In genomic region chr4:117279253-117279642, GRCm38 (mm10) we compare ENCODE assay signal across 26 mouse cellular contexts. TPM values are rescaled to one million over a fixed set of nuclear protein-coding genes. Genes with fewer than 3 reads are reported as not detected.
DNase-seq lines count a peak whose midpoint lies in the region; ATAC-seq and TF ChIP-seq lines count a peak whose summit lies in the region.
"Had no signal": no experiment of that assay in that cellular context is flagged by ENCODE, and none has a peak within 500 bp of the region (broad histone marks: within the 10 kb centered on the region; RNA-seq: fewer than 3 reads in every experiment).

No protein-coding gene starts in this region.

- 0 out of 2 replicates have a peak overlapping the region, but pooled peaks have one; percentile 35 for H3K9ac ChIP-seq in hindbrain, embryonic 13.5 days
- H3K9ac ChIP-seq in hindbrain, embryonic 16.5 days (ENCODE audit: low read depth, low read length) = no peak overlapping the region
- H3K9ac ChIP-seq in midbrain, embryonic 13.5 days (replicated peaks) = no peak overlapping the region
- H3K9ac ChIP-seq: embryonic facial prominence, embryonic 13.5 days; forebrain, embryonic 12.5 days; forebrain, embryonic 15.5 days; heart, embryonic 15.5 days; hindbrain, embryonic 12.5 days had no signal

- H3K27me3 ChIP-seq in hindbrain, embryonic 13.5 days = no peaks in the 10 kb centered on the region
- no peaks in the 10 kb centered on the region for H3K27me3 ChIP-seq in hindbrain, embryonic 16.5 days (replicated peaks; ENCODE audit: control insufficient read depth, insufficient read depth, low read length)
- H3K27me3 ChIP-seq in midbrain, embryonic 10.5 days (ENCODE audit: low read depth, poor library complexity, severe bottlenecking) = peaks cover 90% of the 10 kb centered on the region
- peaks cover 59% of the 10 kb centered on the region for H3K27me3 ChIP-seq in midbrain, embryonic 13.5 days
- H3K27me3 ChIP-seq: embryonic facial prominence, embryonic 13.5 days; forebrain, embryonic 12.5 days; forebrain, embryonic 15.5 days; heart, embryonic 15.5 days; hindbrain, embryonic 12.5 days had no signal

- TF ChIP-seq CTCF in gastrocnemius, adult 2 months (IDR thresholded peaks at IDR 0.05) = no peak

- no peak overlapping the region for H3K4me2 ChIP-seq in hindbrain, embryonic 13.5 days
- H3K4me2 ChIP-seq in hindbrain, embryonic 16.5 days (ENCODE audit: low read length) = no peak overlapping the region
- no peak overlapping the region for H3K4me2 ChIP-seq in midbrain, embryonic 13.5 days (replicated peaks)
- H3K4me2 ChIP-seq: embryonic facial prominence, embryonic 13.5 days; forebrain, embryonic 12.5 days; forebrain, embryonic 15.5 days; heart, embryonic 11.5 days; heart, embryonic 15.5 days; hindbrain, embryonic 12.5 days had no signal

- H3K9me3 ChIP-seq in hindbrain, embryonic 13.5 days = no peaks in the 10 kb centered on the region
- H3K9me3 ChIP-seq in hindbrain, embryonic 16.5 days (ENCODE audit: control insufficient read depth, low read length) = peaks cover 2% of the 10 kb centered on the region
- peaks cover 16% of the 10 kb centered on the region for H3K9me3 ChIP-seq in midbrain, embryonic 10.5 days (replicated peaks)
- H3K9me3 ChIP-seq in midbrain, embryonic 13.5 days = peaks cover 5% of the 10 kb centered on the region; the same call in 1 of the 2 replicates
- H3K9me3 ChIP-seq: forebrain, embryonic 15.5 days; heart, embryonic 15.5 days; hindbrain, embryonic 12.5 days had no signal

- WGBS in hindbrain, embryonic 13.5 days = 77% methylated on average over 2 of the region's 2 CpGs
- WGBS in hindbrain, embryonic 16.5 days = 81% methylated on average over 2 of the region's 2 CpGs
- WGBS in midbrain, embryonic 10.5 days = 85% methylated on average over 2 of the region's 2 CpGs
- 80% methylated on average over 2 of the region's 2 CpGs for WGBS in midbrain, embryonic 13.5 days

- ATAC-seq in hindbrain, embryonic 13.5 days (ENCODE audit: low FRiP score) = no peak
- ATAC-seq in hindbrain, embryonic 16.5 days = no peak
- no peak for ATAC-seq in midbrain, embryonic 13.5 days
- ATAC-seq: forebrain, embryonic 15.5 days had no signal

- no peak overlapping the region for H3K4me3 ChIP-seq in gastrocnemius, adult 2 months
- H3K4me3 ChIP-seq in hindbrain, embryonic 13.5 days = no peak overlapping the region
- H3K4me3 ChIP-seq in hindbrain, embryonic 16.5 days (ENCODE audit: low read length) = no peak overlapping the region
- no peak overlapping the region for H3K4me3 ChIP-seq in midbrain, embryonic 10.5 days
- H3K4me3 ChIP-seq in midbrain, embryonic 13.5 days (replicated peaks) = no peak overlapping the region
- H3K4me3 ChIP-seq: embryonic facial prominence, embryonic 10.5 days; embryonic facial prominence, embryonic 13.5 days; erythroblast, embryonic 14.5 days; forebrain, embryonic 12.5 days; forebrain, embryonic 15.5 days; heart, embryonic 15.5 days; hindbrain, embryonic 12.5 days had no signal

- H3K27ac ChIP-seq in gastrocnemius, adult 2 months = peak overlapping the region; percentile 48
- 0 out of 2 replicates have a peak overlapping the region, but pooled peaks have one; percentile 74 for H3K27ac ChIP-seq in hindbrain, embryonic 13.5 days
- H3K27ac ChIP-seq in hindbrain, embryonic 16.5 days (ENCODE audit: low read depth, low read length) = no peak overlapping the region
- H3K27ac ChIP-seq in midbrain, embryonic 10.5 days (replicated peaks) = peak overlapping the region; percentile 59; the same call in 1 of the 2 replicates
- no peak overlapping the region for H3K27ac ChIP-seq in midbrain, embryonic 13.5 days
- H3K27ac ChIP-seq: embryonic facial prominence, embryonic 10.5 days; embryonic facial prominence, embryonic 13.5 days; forebrain, embryonic 15.5 days; heart, embryonic 15.5 days had no signal

- intact Hi-C loops in gastrocnemius, adult 2 months (cut with DNase I) = loop anchor here (10.0 kb wide), 1 partner anchor 396 kb away; no protein-coding TSS in a partner anchor

- DNase-seq in gastrocnemius, adult 2 months = no peak
- DNase-seq in gastrocnemius, adult 8-10 months (ENCODE audit: low spot score in 2 of 2) = no peak
- no peak for DNase-seq in midbrain, embryonic 10.5 days (ENCODE audit: low spot score)
- no peak for DNase-seq in cerebellum, postnatal 4 days (ENCODE audit: low spot score in 2 of 2)
- DNase-seq: cerebellum, adult 11 months; cerebellum, adult 2 months; cerebellum, adult 9-11 months; cerebellum, postnatal 25 days; embryo, embryonic 11 days; gastrocnemius, postnatal 14 days; heart, adult 11 months; heart, postnatal 10 days; heart, postnatal 4 days had no signal

- H3K4me1 ChIP-seq in hindbrain, embryonic 13.5 days (replicated peaks) = peaks cover 83% of the 10 kb centered on the region
- peaks cover 15% of the 10 kb centered on the region for H3K4me1 ChIP-seq in hindbrain, embryonic 16.5 days (ENCODE audit: control insufficient read depth, insufficient read depth, low read depth, low read length)
- H3K4me1 ChIP-seq in midbrain, embryonic 10.5 days = peaks cover 75% of the 10 kb centered on the region
- H3K4me1 ChIP-seq in midbrain, embryonic 13.5 days (replicated peaks) = peaks cover 55% of the 10 kb centered on the region

- H3K36me3 ChIP-seq in hindbrain, embryonic 13.5 days = peaks cover 76% of the 10 kb centered on the region
- peaks cover 23% of the 10 kb centered on the region for H3K36me3 ChIP-seq in hindbrain, embryonic 16.5 days (ENCODE audit: control insufficient read depth, insufficient read depth, low read length)
- peaks cover 95% of the 10 kb centered on the region for H3K36me3 ChIP-seq in midbrain, embryonic 10.5 days
- H3K36me3 ChIP-seq in midbrain, embryonic 13.5 days = peaks cover 79% of the 10 kb centered on the region

RNA-seq across cellular contexts. Expression of gene Armh1, which starts 27.3 kb away (rescaled TPM):
- total RNA-seq in gastrocnemius, adult 2 months (2021) = not detected
- not detected for total RNA-seq in gastrocnemius, adult 8-10 months (2022)
- polyA plus RNA-seq in hindbrain, embryonic 13.5 days (2015; fragmentation: Nextera tagmentation; extraction: Ambion mirVana) = 0.97 and 1.1 TPM in 2 replicates
- 2.3 and 2.9 TPM in 2 replicates for polyA plus RNA-seq in hindbrain, embryonic 16.5 days (2015; fragmentation: Nextera tagmentation; extraction: Ambion mirVana)
- polyA plus RNA-seq in midbrain, embryonic 10.5 days (2016; fragmentation: Nextera tagmentation; extraction: Ambion mirVana) = 0.22 and 0.36 TPM in 2 replicates
- polyA plus RNA-seq in midbrain, embryonic 13.5 days (2015; fragmentation: Nextera tagmentation; extraction: Ambion mirVana) = 0.31 and 0.83 TPM in 2 replicates
- total RNA-seq: G1E; gastrocnemius, postnatal 14 days; gastrocnemius, postnatal 4 days had no signal
- polyA plus RNA-seq: erythroblast, embryonic 14.5 days; G1E had no signal

RNA-seq across cellular contexts. Expression of gene Tmem53, which starts 27.5 kb away (rescaled TPM):
- 1 to 10 TPM; 2.7 to 6.6 TPM for total RNA-seq in gastrocnemius, adult 2 months (2021)
- total RNA-seq in gastrocnemius, adult 8-10 months (2022) = 1 to 10 TPM; 3.1 to 5.9 (median 4.6) TPM
- 8.5 and 10.9 TPM in 2 replicates for polyA plus RNA-seq in hindbrain, embryonic 13.5 days (2015; fragmentation: Nextera tagmentation; extraction: Ambion mirVana)
- 10.3 and 11.4 TPM in 2 replicates for polyA plus RNA-seq in hindbrain, embryonic 16.5 days (2015; fragmentation: Nextera tagmentation; extraction: Ambion mirVana)
- polyA plus RNA-seq in midbrain, embryonic 10.5 days (2016; fragmentation: Nextera tagmentation; extraction: Ambion mirVana) = 8.2 and 8.7 TPM in 2 replicates
- polyA plus RNA-seq in midbrain, embryonic 13.5 days (2015; fragmentation: Nextera tagmentation; extraction: Ambion mirVana) = 10.2 and 10.4 TPM in 2 replicates

Comparison
In these comparisons a context has a peak if more than half of its experiments do, and no peak if none do; other contexts are left out.
1. H3K27ac ChIP-seq: peak in gastrocnemius, adult 2 months (single experiment), hindbrain, embryonic 13.5 days (single experiment) and midbrain, embryonic 10.5 days (single experiment); none in hindbrain, embryonic 16.5 days (single experiment) and midbrain, embryonic 13.5 days (single experiment).